Mouse (Mus musculus) gastrocnemius, postnatal 36 days (tissue): ENCODE data around the gene Rapgef2. TPM values are rescaled to one million over a fixed set of nuclear protein-coding genes. Genes with fewer than 3 reads are reported as not detected.
"Not testable (repeated sequence)": the region's sequence is repeated elsewhere in the genome, so short reads cannot be mapped to it uniquely, and the experiment has no call there.

ENCODE experiments used
- DNase-seq, 2 experiments: peaks; one replicate each; pipeline ENCODE4 v3.0.0; 2022
- intact Hi-C: fragments of 180-260 bp; cut with DNase I; formaldehyde crosslinking; loops from one replicate; pipeline ENCODE4 v1.15.1; 2025
- total RNA-seq, 2 experiments: library from RNA; stranded (reverse); gene quantifications; 2 replicates each; pipeline ENCODE4 v1.2.3; 2021

The Rapgef2 gene
- total RNA-seq, 2 experiments from 2014 or later, result 13.6 to 16.0 TPM

DNA sequence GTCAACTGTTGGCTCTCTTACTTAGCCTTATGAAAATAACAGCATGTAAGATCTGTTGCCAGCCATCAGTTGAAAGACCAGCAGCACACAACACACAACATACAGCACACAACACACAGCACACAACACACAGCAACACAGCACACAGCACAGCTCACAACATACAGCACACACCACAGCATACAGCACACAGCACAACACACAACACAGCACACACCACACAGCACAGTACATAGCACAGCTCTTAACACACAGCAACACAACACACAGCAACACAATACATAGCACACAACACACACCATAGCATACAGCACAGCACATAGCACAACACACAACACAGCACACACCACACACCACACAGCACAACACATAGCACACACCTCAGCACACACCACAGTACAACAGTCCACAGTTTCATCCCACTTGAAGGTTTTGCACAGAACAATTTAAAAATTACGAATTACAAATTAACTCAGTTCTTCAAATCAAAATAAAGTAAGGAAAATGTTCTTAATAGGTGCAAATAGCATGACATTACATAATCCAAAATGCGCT, 106.7 kb downstream of the Rapgef2 start:
- DNase-seq, result no peak
- intact Hi-C loops, result loop anchor here (2.0 kb wide), 1 partner anchor 35 kb away; no protein-coding TSS in a partner anchor

- peak in 1 of 2 experiments; percentile 50 for DNase-seq
- intact Hi-C loops, result no loop called here
Measured at GRCm38 (mm10) chr3:79178708-79179107, 107.6 kb downstream of the Rapgef2 start.

- intact Hi-C loops, result no loop called here
- DNase-seq, result no peak
Measured at GRCm38 (mm10) chr3:79178070-79178469, 108.2 kb downstream of the Rapgef2 start.

GRCm38 (mm10) chr3:79177136-79177870, 109.0 kb downstream of the Rapgef2 start:
- intact Hi-C loops, result no loop called here

GRCm38 (mm10) chr3:79174168-79174567, 112.1 kb downstream of the Rapgef2 start:
- DNase-seq, result no peak
- intact Hi-C loops, result no loop called here

More at GRCm38 (mm10) chr3:79177136-79177870, 109.0 kb downstream of the Rapgef2 start:
- DNase-seq, result no peak

- intact Hi-C loops, result no loop called here
- DNase-seq, result no peak
Measured at GRCm38 (mm10) chr3:79173291-79173690, 113.0 kb downstream of the Rapgef2 start.

- DNase-seq, intact Hi-C loops: not testable (repeated sequence)
Measured at GRCm38 (mm10) chr3:79171146-79171545, 115.2 kb downstream of the Rapgef2 start.

- intact Hi-C loops, result no loop called here
- no peak for DNase-seq
Measured at GRCm38 (mm10) chr3:79168168-79168827, 118.0 kb downstream of the Rapgef2 start.

DNA sequence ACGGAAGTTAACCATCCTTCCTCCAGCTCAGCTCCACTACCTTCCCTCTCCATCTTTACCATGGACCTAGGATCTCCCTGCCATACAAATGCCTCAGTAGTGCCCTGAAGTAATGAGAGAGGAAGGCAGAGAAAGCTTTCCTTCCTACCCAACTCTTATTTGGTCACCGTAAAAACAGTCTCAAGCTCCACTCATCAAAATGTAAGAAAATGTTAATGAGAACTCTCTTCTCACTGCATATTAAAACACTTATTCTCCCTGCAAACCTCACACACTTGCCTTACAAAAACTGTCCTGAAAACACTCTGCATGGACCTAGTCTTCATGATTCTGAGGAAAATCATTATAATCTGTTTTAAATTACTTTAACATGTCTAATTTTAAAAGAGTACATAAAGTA, 118.7 kb downstream of the Rapgef2 start:
- DNase-seq, result no peak

GRCm38 (mm10) chr3:79161834-79162401, 124.4 kb downstream of the Rapgef2 start:
- intact Hi-C loops, result no loop called here
- DNase-seq, result no peak

More for the DNA sequence above, 118.7 kb downstream of the Rapgef2 start:
- intact Hi-C loops, result no loop called here

DNA sequence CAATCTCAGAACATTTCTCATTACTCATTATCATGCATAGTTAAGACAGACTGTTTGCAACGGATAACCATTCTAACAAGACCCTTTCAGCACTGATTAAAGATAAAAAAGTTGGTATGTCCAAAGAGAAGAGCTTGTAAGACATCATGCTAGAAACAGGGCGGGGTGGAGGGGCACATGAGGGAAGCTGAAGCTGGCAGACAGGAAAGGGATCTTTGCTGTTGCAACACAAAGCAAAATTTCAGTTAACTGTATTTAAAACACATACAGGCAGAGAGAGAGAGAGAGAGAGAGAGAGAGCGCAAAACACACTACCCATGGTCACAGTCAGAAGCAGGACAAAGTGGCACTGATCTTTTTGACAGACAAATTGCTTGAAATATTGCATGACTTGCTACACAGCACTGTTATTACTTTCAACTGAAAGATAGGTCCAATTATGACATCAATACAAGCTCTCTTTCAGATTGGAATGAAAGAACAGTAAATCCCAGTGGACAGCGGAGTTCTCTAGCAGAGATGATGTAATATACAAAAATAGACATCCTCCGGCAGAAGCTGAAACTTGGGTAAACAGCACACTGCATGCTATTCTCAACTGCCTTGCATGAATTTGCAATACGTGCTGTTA, 125.1 kb downstream of the Rapgef2 start:
- DNase-seq, result no peak
- intact Hi-C loops, result no loop called here

DNA sequence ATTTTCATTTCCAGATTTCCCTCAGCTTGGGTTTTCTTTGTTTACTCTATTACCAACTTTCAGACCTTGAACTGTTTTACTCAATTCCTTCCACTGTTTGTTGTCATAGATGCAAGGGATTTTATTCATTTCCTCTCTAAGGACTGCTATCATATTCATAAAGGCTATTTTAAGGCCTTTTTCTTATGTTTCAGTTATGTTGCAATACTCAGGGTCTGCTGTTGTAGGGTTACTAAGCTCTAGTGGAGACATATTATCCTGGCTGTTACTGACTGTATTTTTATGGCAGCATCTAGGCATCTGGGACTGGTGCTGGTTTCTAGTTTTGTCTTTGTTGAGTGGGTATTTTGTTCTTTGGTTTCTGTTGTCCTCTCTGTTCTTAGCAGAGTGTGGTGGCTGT, 128.1 kb downstream of the Rapgef2 start:
- no peak for DNase-seq
- intact Hi-C loops, result no loop called here

DNA sequence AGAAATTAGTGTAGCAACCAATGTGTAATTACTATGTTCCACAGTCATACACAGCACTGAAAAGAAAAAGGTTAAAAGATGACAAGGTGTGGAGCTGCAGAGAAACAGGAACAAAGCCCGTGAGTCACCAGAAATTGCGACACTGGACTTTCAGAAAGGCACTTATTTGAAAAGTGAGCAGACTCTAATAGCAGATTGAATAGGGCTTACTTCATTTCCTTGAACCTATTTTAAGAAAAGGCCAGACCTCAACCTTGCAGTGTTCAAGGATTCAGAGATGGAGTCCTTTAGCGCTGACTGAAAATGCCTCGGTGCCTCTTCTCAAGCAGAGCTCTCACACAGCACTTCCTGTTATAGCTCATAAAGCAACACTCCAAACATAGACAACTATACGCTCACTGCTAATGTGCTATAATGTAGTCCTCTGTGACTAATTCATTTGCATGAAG, 133.3 kb downstream of the Rapgef2 start:
- intact Hi-C loops, result no loop called here
- no peak for DNase-seq

DNA sequence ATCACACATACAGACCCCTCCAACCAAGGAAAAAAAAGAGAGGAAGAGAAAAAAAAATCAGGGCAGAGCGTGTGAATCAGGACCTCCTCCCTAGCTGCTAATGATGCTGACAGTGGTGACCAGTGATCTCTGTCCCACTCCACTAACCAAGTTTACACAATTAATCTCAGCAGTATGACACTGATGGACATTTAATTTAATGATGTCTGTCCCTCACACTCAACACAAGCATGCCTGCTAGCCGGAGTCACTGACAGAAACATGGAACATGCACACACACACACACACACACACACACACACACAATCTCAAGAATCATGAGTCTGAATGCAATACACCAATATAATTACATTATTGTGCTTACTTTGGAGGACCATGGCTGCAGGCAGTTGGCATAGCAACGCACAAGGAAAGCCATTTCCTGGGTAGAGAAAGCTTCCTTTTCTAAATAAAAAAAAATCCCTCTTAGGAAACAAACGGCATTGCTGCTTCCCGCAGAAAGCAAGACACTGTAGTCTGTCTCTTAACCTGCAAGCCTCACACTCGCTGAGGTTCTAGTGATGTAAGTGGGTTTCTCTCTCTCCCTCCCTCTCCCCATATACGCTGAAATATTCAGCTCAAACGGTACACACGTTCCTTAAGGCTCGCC, 140.8 kb downstream of the Rapgef2 start:
- DNase-seq, result no peak
- intact Hi-C loops, result loop anchor here (2.0 kb wide), 1 partner anchor 35 kb away; no protein-coding TSS in a partner anchor

DNA sequence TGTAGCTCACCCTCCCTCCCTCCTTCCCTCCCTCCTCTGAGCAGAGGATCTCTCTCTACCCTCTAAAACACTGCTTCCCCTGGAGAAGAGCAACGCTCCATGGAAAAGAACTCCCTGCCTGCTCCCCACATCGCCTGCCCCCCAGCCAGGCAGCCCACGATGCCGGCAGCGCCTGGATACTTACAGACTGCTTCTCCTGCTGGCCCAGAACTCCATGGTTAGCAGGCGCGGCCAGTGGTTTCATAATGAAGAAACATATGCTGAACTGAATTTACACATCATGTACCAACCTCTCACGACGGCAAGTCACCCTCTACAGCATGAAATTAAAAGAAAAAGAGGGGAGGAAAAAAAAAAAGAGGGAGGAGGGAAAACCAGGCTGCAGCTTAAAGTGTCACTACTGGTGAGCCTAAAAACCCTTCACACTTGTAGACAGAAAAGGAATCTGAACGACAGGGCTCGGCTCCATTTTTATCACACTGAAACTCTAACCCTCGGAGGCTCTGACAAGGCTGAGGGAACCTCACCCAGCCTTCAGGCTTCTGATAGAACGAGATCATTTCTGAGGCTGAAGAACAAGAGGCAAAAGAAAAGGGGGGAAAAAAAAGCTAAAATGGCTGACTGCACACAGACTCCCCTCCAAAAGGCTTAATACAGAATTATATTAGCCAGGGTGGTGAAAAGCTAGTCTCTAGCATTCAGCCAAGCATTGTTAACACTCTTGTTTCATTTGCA, 141.5 kb downstream of the Rapgef2 start:
- intact Hi-C loops, result loop anchor here (2.0 kb wide), 1 partner anchor 36 kb away; no protein-coding TSS in a partner anchor
- no peak for DNase-seq

- intact Hi-C loops, result loop anchor here (2.0 kb wide), 1 partner anchor 37 kb away; no protein-coding TSS in a partner anchor
- no peak for DNase-seq
Measured at GRCm38 (mm10) chr3:79144085-79144484, 142.2 kb downstream of the Rapgef2 start.

- no peak for DNase-seq
- intact Hi-C loops, result no loop called here
Measured at GRCm38 (mm10) chr3:79139245-79139644, 147.1 kb downstream of the Rapgef2 start.

- intact Hi-C loops, result no loop called here
Measured at GRCm38 (mm10) chr3:79138601-79139000, 147.7 kb downstream of the Rapgef2 start.

DNA sequence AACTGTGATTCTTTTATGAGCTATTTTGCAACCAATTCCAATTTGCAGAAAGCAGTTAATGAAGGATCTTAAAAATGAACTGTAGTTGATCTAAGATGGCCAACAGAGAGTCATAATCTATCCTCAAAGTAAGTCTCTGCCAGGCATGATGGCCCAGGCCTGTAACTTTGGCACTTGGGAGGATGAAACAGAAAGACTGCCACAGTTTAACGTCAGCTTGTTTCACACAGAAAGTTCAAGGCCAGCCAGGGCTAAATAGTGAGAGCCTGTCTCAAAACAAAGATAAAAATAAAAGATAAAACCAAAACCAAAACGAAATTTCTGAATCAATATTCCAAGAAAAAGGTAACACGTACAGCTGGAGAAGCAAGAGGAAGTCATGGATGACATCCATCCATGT, 155.3 kb downstream of the Rapgef2 start:
- DNase-seq, result no peak
- intact Hi-C loops, result no loop called here

More at GRCm38 (mm10) chr3:79138601-79139000, 147.7 kb downstream of the Rapgef2 start:
- no peak for DNase-seq
